Mouse (Mus musculus): ENCODE measurements at regions not wholly inside any gene's neighbourhood (a gene's known extent, or its start where the extent isn't known, plus 50 kb on each side); places are given as distances from the start of the nearest gene placed in this dataset.
A peak's percentile ranks its signal among the peaks of the same experiment; 100 is the strongest.

GRCm38 (mm10) chr1:44497313-44497712 lies 54.0 kb upstream of the Gulp1 start:
- peak in 1 of 2 experiments; percentile 0 for DNase-seq
